In the genomic region with DNA sequence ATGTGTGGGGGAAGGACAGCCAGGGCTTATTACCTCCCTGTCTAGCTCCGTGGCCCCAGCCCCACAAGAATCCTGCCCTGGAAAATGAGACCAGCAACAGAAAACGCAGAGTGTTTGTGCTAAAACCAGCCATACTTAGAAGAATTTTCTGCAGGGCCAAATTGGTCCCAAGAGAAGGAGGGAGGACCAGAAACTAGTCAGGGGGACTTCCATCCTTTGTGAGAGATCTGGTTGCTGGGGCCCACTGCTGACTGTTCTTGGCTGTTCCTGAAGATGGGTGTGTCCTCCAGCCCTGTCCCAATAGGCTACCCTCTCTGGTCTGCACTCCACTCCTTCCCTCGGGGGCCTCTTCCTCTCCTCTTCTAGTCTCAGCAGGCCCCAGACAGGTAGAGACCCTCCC, we compare ENCODE assay signal across 25 mouse cellular contexts.
DNase-seq lines count a peak whose midpoint lies in the region; ATAC-seq and TF ChIP-seq lines count a peak whose summit lies in the region.
"Had no signal": no experiment of that assay in that cellular context is flagged by ENCODE, and none has a peak within 500 bp of the region (broad histone marks: within the 10 kb centered on the region; RNA-seq: fewer than 3 reads in every experiment).

No protein-coding gene starts in this region.

- in situ Hi-C loops in CH12.LX (cut with MboI; ENCODE audit: low pct_ligation_motif_present, low pct_unique_long_range_greater_than_20kb, low sequenced_read_pairs), result no loop called here

- ATAC-seq in hindbrain, embryonic 12.5 days (ENCODE audit: low FRiP score), result no peak
- no peak; the same call in 1 of the 2 replicates for ATAC-seq in limb, embryonic 13.5 days (ENCODE audit: low FRiP score, low read depth)
- ATAC-seq: activated CD4-positive, CD25-positive, alpha-beta regulatory T cell, adult 4 months; CD4-positive, CD25-positive, alpha-beta regulatory T cell, adult 4 months; forebrain, embryonic 14.5 days; hindbrain, postnatal 0 days; inflammation-experienced regulatory T-cells, adult 6 months had no signal

- no peak for TF ChIP-seq CTCF in CH12.LX (conservative IDR thresholded peaks at IDR 0.05 in 1 of 2, IDR thresholded peaks at IDR 0.05 in 1 of 2; ENCODE audit: low read depth in 2 of 2, low read length in 2 of 2)

- H3K4me2 ChIP-seq in hindbrain, embryonic 12.5 days (replicated peaks), result no peak overlapping the region
- H3K4me2 ChIP-seq in CH12.LX (ENCODE audit: insufficient read depth, low read depth, poor library complexity, severe bottlenecking), result peak overlapping the region; percentile 68
- 0 out of 2 replicates have a peak overlapping the region, but pooled peaks have one; percentile 7 for H3K4me2 ChIP-seq in limb, embryonic 13.5 days (replicated peaks)
- H3K4me2 ChIP-seq: heart, embryonic 11.5 days; hindbrain, embryonic 14.5 days had no signal

- 65% methylated on average over 3 of the region's 3 CpGs for WGBS in hindbrain, embryonic 10.5 days
- 54% methylated on average over 3 of the region's 3 CpGs for WGBS in hindbrain, embryonic 12.5 days
- WGBS in embryonic facial prominence, embryonic 10.5 days, result 53% methylated on average over 3 of the region's 3 CpGs
- 2% methylated on average over 3 of the region's 3 CpGs for WGBS in limb, embryonic 13.5 days

- TF ChIP-seq RAD21 in CH12.LX (IDR thresholded peaks at IDR 0.05; ENCODE audit: low read depth, low read length), result no peak

- H3K27ac ChIP-seq in hindbrain, embryonic 10.5 days, result peak overlapping the region; percentile 8; the same call in 1 of the 2 replicates
- H3K27ac ChIP-seq in hindbrain, embryonic 12.5 days, result no peak overlapping the region
- peak overlapping the region; percentile 93 for H3K27ac ChIP-seq in CH12.LX (ENCODE audit: insufficient read depth, low read depth)
- H3K27ac ChIP-seq in embryonic facial prominence, embryonic 10.5 days (replicated peaks), result peak overlapping the region; percentile 31; the same call in 1 of the 2 replicates
- H3K27ac ChIP-seq in limb, embryonic 13.5 days, result no peak overlapping the region
- H3K27ac ChIP-seq: hindbrain, embryonic 14.5 days; hindbrain, postnatal 0 days had no signal

- H3K4me1 ChIP-seq in hindbrain, embryonic 10.5 days (replicated peaks), result peaks cover 28% of the 10 kb centered on the region
- peaks cover 23% of the 10 kb centered on the region for H3K4me1 ChIP-seq in hindbrain, embryonic 12.5 days
- H3K4me1 ChIP-seq in CH12.LX (ENCODE audit: control insufficient read depth in 1 of 2, insufficient read depth in 2 of 2), result peaks cover 27 to 64% of the 10 kb centered on the region in 2 experiments
- H3K4me1 ChIP-seq in embryonic facial prominence, embryonic 10.5 days, result peaks cover 44% of the 10 kb centered on the region
- H3K4me1 ChIP-seq in limb, embryonic 13.5 days, result peaks cover 27% of the 10 kb centered on the region

- H3K36me3 ChIP-seq in hindbrain, embryonic 10.5 days, result no peaks in the 10 kb centered on the region
- no peaks in the 10 kb centered on the region for H3K36me3 ChIP-seq in hindbrain, embryonic 12.5 days
- H3K36me3 ChIP-seq in CH12.LX (replicated peaks in 1 of 2; ENCODE audit: control insufficient read depth in 1 of 2, insufficient read depth in 1 of 2, low read length in 1 of 2), result no peaks in the 10 kb centered on the region
- no peaks in the 10 kb centered on the region for H3K36me3 ChIP-seq in embryonic facial prominence, embryonic 10.5 days (replicated peaks)
- H3K36me3 ChIP-seq in limb, embryonic 13.5 days, result no peaks in the 10 kb centered on the region

- no peak; the same call in 1 of the 2 replicates for TF ChIP-seq EP300 in CH12.LX (IDR thresholded peaks at IDR 0.05; ENCODE audit: low read length)

- no peaks in the 10 kb centered on the region for H3K79me2 ChIP-seq in CH12.LX (replicated peaks; ENCODE audit: control insufficient read depth, extremely low read depth, insufficient read depth, poor library complexity, severe bottlenecking)

- H3K27me3 ChIP-seq in hindbrain, embryonic 10.5 days (ENCODE audit: insufficient read depth, poor library complexity, severe bottlenecking), result peaks cover 15% of the 10 kb centered on the region
- H3K27me3 ChIP-seq in hindbrain, embryonic 12.5 days, result peaks cover 9% of the 10 kb centered on the region; the same call in 1 of the 2 replicates
- H3K27me3 ChIP-seq in CH12.LX (replicated peaks), result peaks cover 6% of the 10 kb centered on the region
- H3K27me3 ChIP-seq in embryonic facial prominence, embryonic 10.5 days (replicated peaks; ENCODE audit: low read depth, poor library complexity, severe bottlenecking), result peaks cover 39% of the 10 kb centered on the region
- peaks cover 43% of the 10 kb centered on the region for H3K27me3 ChIP-seq in limb, embryonic 13.5 days

- no peak overlapping the region for H3K4me3 ChIP-seq in hindbrain, embryonic 10.5 days
- no peak overlapping the region for H3K4me3 ChIP-seq in hindbrain, embryonic 12.5 days
- H3K4me3 ChIP-seq in CH12.LX (replicated peaks in 1 of 3; ENCODE audit: low read depth in 2 of 3, low read length in 2 of 3, poor library complexity in 1 of 3), result no peak overlapping the region
- H3K4me3 ChIP-seq in embryonic facial prominence, embryonic 10.5 days, result no peak overlapping the region
- H3K4me3 ChIP-seq in limb, embryonic 13.5 days, result no peak overlapping the region
- H3K4me3 ChIP-seq: erythroblast, embryonic 14.5 days had no signal

- no peak overlapping the region for H3K9ac ChIP-seq in hindbrain, embryonic 12.5 days
- no peak overlapping the region; the same call in 1 of the 2 replicates for H3K9ac ChIP-seq in CH12.LX (ENCODE audit: insufficient read depth, low read depth)
- H3K9ac ChIP-seq in limb, embryonic 13.5 days, result no peak overlapping the region
- H3K9ac ChIP-seq: hindbrain, embryonic 14.5 days had no signal

- dilution Hi-C loops in CH12.LX (cut with MboI; ENCODE audit: extremely low pct_ligation_motif_present, extremely low pct_unique_long_range_greater_than_20kb, low sequenced_read_pairs), result no loop called here

- DNase-seq in hindbrain, embryonic 10.5 days (ENCODE audit: low spot score), result no peak
- DNase-seq in CH12.LX (ENCODE audit: extremely low read depth), result peak; percentile 80
- no peak for DNase-seq in embryonic facial prominence, embryonic 10.5 days (ENCODE audit: low spot score)
- DNase-seq in heart, adult 11 months, result no peak
- DNase-seq in ovary, postnatal 10 days (ENCODE audit: low spot score), result no peak
- no peak for DNase-seq in layer of hippocampus, postnatal 14 days (ENCODE audit: low spot score in 2 of 2)
- DNase-seq: adrenal gland, adult 8-10 months; adrenal gland, postnatal 25 days; cerebellum, adult 11-12 months; cerebellum, adult 8-10 months; cerebellum, postnatal 10 days; cerebellum, postnatal 36 days; embryo, embryonic 11 days; gastrocnemius, postnatal 10 days; gastrocnemius, postnatal 36 days had no signal

- no peaks in the 10 kb centered on the region for H3K9me3 ChIP-seq in hindbrain, embryonic 10.5 days
- H3K9me3 ChIP-seq in hindbrain, embryonic 12.5 days (replicated peaks), result no peaks in the 10 kb centered on the region
- no peaks in the 10 kb centered on the region for H3K9me3 ChIP-seq in CH12.LX (replicated peaks; ENCODE audit: low read length)
- no peaks in the 10 kb centered on the region for H3K9me3 ChIP-seq in embryonic facial prominence, embryonic 10.5 days
- H3K9me3 ChIP-seq in limb, embryonic 13.5 days, result no peaks in the 10 kb centered on the region

- no peak for TF ChIP-seq POLR2A in CH12.LX (IDR thresholded peaks at IDR 0.05; ENCODE audit: low read depth, low read length)

TF ChIP-seq in CH12.LX, 34 proteins besides CTCF, POLR2A, EP300 and RAD21:
- TF ChIP-seq ZMIZ1 (IDR thresholded peaks at IDR 0.05; ENCODE audit: low read depth, low read length) (no peak), ZNF384 (IDR thresholded peaks at IDR 0.05; ENCODE audit: low read depth, low read length) (no peak), TCF12 (IDR thresholded peaks at IDR 0.05; ENCODE audit: low read depth, low read length) (peak; percentile 47; the same call in 1 of the 2 replicates), RCOR1 (conservative IDR thresholded peaks at IDR 0.05; ENCODE audit: low read depth, low read length) (no peak), MAZ (IDR thresholded peaks at IDR 0.05; ENCODE audit: low read depth, low read length) (peak; percentile 69; the same call in 1 of the 2 replicates), MEF2A (IDR thresholded peaks at IDR 0.05; ENCODE audit: borderline replicate concordance, low read depth, low read length) (peak; percentile 65; the same call in 1 of the 2 replicates), BHLHE40 (IDR thresholded peaks at IDR 0.05; ENCODE audit: low read depth, low read length) (peak; percentile 27), MXI1 (IDR thresholded peaks at IDR 0.05; ENCODE audit: low read depth, low read length) (no peak), IRF4 (IDR thresholded peaks at IDR 0.05; ENCODE audit: low read depth, low read length) (peak; percentile 65; the same call in 1 of the 2 replicates)

Comparison
In these comparisons a context has a peak if more than half of its experiments do, and no peak if none do; other contexts are left out.
1. H3K27ac ChIP-seq: peak in hindbrain, embryonic 10.5 days (single experiment), CH12.LX (single experiment) and embryonic facial prominence, embryonic 10.5 days (single experiment); none in hindbrain, embryonic 12.5 days (single experiment) and limb, embryonic 13.5 days (single experiment).